Mouse (Mus musculus): Measurements from ENCODE around the gene Nat8f2. TPM values are rescaled to one million over a fixed set of nuclear protein-coding genes. Genes with fewer than 3 reads are reported as not detected.
"Not testable (repeated sequence)": the region's sequence is repeated elsewhere in the genome, so short reads cannot be mapped to it uniquely, and the experiment has no call there.

Gene Nat8f2
- polyA plus RNA-seq (2014; fragmentation: Nextera tagmentation; extraction: Ambion mirVana), result not detected in 2 replicates

DNA sequence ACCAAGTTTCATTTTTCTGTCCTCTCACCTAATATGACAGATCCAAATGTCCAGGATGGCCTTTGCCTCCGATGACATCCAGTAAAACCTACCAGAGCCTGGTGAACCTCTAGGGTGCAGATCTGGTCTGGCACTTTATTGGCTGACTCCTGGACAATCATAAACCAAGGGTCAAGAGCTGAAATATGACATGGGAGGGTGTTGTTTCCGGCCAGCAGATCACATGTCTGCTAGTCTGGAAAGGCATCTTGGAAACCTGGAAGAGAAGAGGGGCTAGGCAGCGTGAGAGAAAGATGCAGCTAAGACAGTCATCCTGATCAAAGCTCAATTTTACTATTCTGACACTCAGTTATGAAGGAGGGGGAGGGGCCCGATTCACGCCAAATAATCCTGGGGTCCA, at the start of gene Nat8f2:
TSS of gene Nat8f2 (minus strand) at position 153 of the 400 bp plus-strand sequence.
- not testable (repeated sequence) for H3K27me3 ChIP-seq (ENCODE audit: control insufficient read depth, insufficient read depth, low read length); DNase-seq (ENCODE audit: low spot score, missing footprints); H3K27ac ChIP-seq (ENCODE audit: low read depth, low read length); H3K9me3 ChIP-seq (ENCODE audit: control insufficient read depth, low read length); H3K4me3 ChIP-seq (ENCODE audit: low read depth, low read length); H3K36me3 ChIP-seq (ENCODE audit: control insufficient read depth, insufficient read depth, low read length); H3K9ac ChIP-seq (ENCODE audit: low read length); H3K4me2 ChIP-seq; H3K4me1 ChIP-seq (ENCODE audit: control insufficient read depth, insufficient read depth, low read length); ATAC-seq (ENCODE audit: low FRiP score)
- 84% methylated on average over 5 of the region's 5 CpGs for WGBS

DNA sequence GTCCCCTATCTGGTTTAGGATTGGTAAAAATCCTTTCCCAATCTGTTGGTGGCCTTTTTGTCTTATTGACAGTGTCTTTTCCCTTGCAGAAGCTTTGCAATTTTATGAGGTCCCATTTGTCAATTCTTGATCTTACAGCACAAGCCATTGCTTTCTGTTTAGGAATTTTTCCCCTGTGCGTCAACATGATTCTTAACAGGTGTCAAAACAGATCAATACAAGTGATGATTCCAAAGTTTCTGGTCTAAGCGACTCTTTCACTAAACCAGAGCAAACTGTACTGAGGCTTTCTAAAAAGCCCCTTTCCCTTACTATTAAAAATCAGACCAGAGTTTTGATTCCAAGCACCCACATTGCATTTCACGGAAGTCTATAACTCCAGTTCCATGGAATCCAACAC, 49.4 kb upstream of the Nat8f2 start:
- not testable (repeated sequence) for H3K4me1 ChIP-seq (ENCODE audit: control insufficient read depth, insufficient read depth, low read length); H3K4me3 ChIP-seq (ENCODE audit: low read depth, low read length); H3K4me2 ChIP-seq; H3K27me3 ChIP-seq (ENCODE audit: control insufficient read depth, insufficient read depth, low read length); ATAC-seq (ENCODE audit: low FRiP score); H3K36me3 ChIP-seq (ENCODE audit: control insufficient read depth, insufficient read depth, low read length); H3K9me3 ChIP-seq (ENCODE audit: control insufficient read depth, low read length); H3K9ac ChIP-seq (ENCODE audit: low read length); DNase-seq (ENCODE audit: low spot score, missing footprints); H3K27ac ChIP-seq (ENCODE audit: low read depth, low read length)
- 96% methylated on average over 3 of the region's 3 CpGs for WGBS

DNA sequence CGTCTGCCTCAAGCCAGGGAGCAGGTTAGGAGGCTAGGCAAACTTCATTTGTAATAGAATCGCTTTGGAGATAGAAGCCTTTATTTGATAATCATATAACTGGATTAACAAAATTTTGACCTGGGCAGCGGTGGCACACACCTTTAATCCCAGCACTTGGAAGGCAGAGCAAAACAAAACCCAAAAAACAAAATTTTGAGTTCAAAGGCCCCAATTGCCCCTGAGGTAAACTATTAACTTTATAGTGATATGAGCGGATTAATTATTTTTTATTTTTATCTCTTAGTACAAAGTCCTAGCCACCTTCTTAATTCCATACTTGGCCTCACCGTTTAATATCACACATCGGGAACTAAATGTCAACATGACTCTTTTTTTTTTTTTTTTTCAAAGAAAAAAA, 47.6 kb upstream of the Nat8f2 start:
- H3K36me3 ChIP-seq (ENCODE audit: control insufficient read depth, insufficient read depth, low read length), result no peaks in the 10 kb centered on the region; the same call in 1 of the 2 replicates
- 79% methylated on average over 6 of the region's 6 CpGs for WGBS
- H3K9me3 ChIP-seq (ENCODE audit: control insufficient read depth, low read length), result no peaks in the 10 kb centered on the region
- H3K9ac ChIP-seq (ENCODE audit: low read length), result peak overlapping the region; percentile 77
- peak overlapping the region; percentile 58 for H3K4me3 ChIP-seq (ENCODE audit: low read depth, low read length)
- H3K27ac ChIP-seq (ENCODE audit: low read depth, low read length), result no peak overlapping the region
- no peak for DNase-seq (ENCODE audit: low spot score, missing footprints)
- no peaks in the 10 kb centered on the region for H3K27me3 ChIP-seq (ENCODE audit: control insufficient read depth, insufficient read depth, low read length)
- peak overlapping the region; percentile 91 for H3K4me2 ChIP-seq
- no peak for ATAC-seq (ENCODE audit: low FRiP score)
- peaks cover 6% of the 10 kb centered on the region; the same call in 1 of the 2 replicates for H3K4me1 ChIP-seq (ENCODE audit: control insufficient read depth, insufficient read depth, low read length)

DNA sequence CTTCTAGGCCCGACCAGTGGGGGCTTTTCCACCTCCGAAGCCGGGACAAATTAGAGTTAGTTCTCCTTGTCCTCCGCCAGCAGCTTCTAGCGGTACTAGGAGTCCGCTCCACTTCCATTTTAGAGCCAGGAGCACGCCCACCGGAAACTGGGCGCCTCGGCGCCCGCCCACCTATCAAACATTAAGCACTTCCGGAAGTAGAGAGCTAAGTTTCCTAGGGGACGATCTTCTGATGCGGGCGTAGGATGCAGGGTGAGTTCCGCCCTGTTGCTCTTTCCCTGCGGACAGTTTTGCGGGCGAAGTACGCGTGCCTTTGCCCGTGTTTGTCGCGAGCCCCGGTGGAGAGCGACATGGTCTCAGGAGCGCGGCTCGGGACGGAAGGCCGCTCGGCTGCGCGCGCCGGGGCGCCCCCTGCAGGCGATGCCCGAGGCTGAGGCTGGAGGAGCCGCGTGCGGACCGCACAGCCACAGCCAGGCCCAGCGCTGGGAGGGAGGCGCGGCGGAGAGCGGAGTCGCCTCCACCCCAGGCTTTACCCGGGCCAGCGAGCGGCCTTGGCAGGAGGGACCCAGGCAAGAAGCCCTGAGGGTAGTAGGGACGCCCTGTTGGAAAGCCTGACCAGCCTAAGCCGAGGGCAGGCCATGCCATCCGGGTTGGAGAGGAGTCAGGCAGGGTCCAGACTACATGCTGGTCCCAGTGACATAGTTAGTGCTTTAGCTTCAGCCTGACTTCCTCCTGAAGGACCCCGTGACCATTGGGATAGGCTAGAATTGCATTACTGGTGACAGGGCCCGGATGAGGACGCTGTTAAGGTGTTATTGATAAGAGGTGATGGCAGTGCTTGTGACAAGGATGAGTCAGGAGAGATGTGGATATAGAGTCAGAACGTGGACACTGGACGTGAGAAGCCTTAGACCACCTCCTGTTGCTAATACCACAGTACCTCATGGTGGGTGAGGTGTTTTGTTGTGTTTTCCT, 46.9 kb upstream of the Nat8f2 start, which contains the start of gene Nat8f1:
TSS of gene Nat8f1 (minus strand) at position 149 of the 975 bp plus-strand sequence.
- peak within 1 kb of the TSS; percentile 63 for H3K27ac ChIP-seq (ENCODE audit: low read depth, low read length)
- DNase-seq (ENCODE audit: low spot score, missing footprints), result peak; percentile 99
- H3K27me3 ChIP-seq (ENCODE audit: control insufficient read depth, insufficient read depth, low read length); H3K9me3 ChIP-seq (ENCODE audit: control insufficient read depth, low read length); H3K36me3 ChIP-seq (ENCODE audit: control insufficient read depth, insufficient read depth, low read length); H3K4me1 ChIP-seq (ENCODE audit: control insufficient read depth, insufficient read depth, low read length): not testable (repeated sequence)
- H3K4me2 ChIP-seq, result peak within 1 kb of the TSS; percentile 91
- ATAC-seq (ENCODE audit: low FRiP score), result peak; percentile 98
- peak within 1 kb of the TSS; percentile 77 for H3K9ac ChIP-seq (ENCODE audit: low read length)
- peak within 1 kb of the TSS; percentile 58 for H3K4me3 ChIP-seq (ENCODE audit: low read depth, low read length)
- under 1% methylated on average over 60 of the region's 61 CpGs for WGBS

DNA sequence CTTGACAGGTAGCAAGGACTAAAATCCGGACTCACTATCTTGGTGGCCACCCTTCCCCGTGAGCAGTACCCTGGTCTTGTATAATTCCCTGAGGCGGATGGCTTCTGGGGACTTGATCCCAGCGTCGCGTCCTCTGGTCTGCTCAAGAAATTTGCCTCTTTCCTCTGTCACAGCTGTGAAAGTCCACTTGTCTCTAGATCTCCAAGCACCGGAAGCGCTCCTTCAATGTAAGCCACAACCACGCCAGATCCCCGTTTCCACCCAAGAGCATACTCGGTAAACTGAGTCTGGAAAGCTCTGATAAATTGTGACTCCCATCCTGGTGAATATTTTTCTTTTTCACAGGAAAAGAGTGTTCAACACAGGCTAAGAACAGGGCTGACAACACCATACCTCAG, 46.2 kb upstream of the Nat8f2 start:
- Histone ChIP-seq H3K4me3 (ENCODE audit: low read depth, low read length) (peak overlapping the region; percentile 58), H3K36me3 (ENCODE audit: control insufficient read depth, insufficient read depth, low read length) (no peaks in the 10 kb centered on the region), H3K9me3 (ENCODE audit: control insufficient read depth, low read length) (no peaks in the 10 kb centered on the region), H3K9ac (ENCODE audit: low read length) (peak overlapping the region; percentile 77), H3K27me3 (ENCODE audit: control insufficient read depth, insufficient read depth, low read length) (no peaks in the 10 kb centered on the region), H3K4me1 (ENCODE audit: control insufficient read depth, insufficient read depth, low read length) (peaks cover 6% of the 10 kb centered on the region; the same call in 1 of the 2 replicates), H3K27ac (ENCODE audit: low read depth, low read length) (peak overlapping the region; percentile 30; the same call in 1 of the 2 replicates), H3K4me2 (peak overlapping the region; percentile 91)
- DNase-seq (ENCODE audit: low spot score, missing footprints) (no peak), ATAC-seq (ENCODE audit: low FRiP score) (no peak; the same call in 1 of the 2 replicates)
- 6% methylated on average over 11 of the region's 11 CpGs for WGBS

DNA sequence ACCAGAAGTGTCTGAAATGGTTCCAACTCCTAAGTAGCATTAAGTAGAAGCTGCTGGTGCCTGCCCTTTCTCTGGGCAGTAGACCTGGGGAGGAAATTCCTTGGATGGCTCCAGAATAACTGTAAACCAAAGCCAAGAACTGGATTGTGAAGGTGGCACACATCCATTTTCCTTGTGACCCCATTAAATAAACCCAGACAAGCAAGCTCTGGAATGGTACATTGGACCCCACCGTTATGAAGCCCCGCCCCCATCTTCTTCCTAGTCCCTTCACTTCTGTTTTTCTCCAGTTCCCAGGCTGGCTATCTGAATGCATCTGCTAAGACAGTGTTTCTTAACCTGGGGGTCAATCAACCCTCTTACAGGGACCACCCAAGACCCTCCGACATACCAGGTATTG, 42.6 kb upstream of the Nat8f2 start, which contains the start of gene Tprkb:
TSS of gene Tprkb (plus strand) at position 279 of the 400 bp plus-strand sequence.
- Histone ChIP-seq H3K27ac (ENCODE audit: low read depth, low read length) (no peak within 1 kb of the TSS), H3K4me2 (no peak within 1 kb of the TSS), H3K4me3 (ENCODE audit: low read depth, low read length) (no peak within 1 kb of the TSS), H3K4me1 (ENCODE audit: control insufficient read depth, insufficient read depth, low read length) (peaks cover 6% of the 10 kb centered on the region; the same call in 1 of the 2 replicates), H3K27me3 (ENCODE audit: control insufficient read depth, insufficient read depth, low read length) (no peaks in the 10 kb centered on the region), H3K9ac (ENCODE audit: low read length) (no peak within 1 kb of the TSS), H3K9me3 (ENCODE audit: control insufficient read depth, low read length) (no peaks in the 10 kb centered on the region), H3K36me3 (ENCODE audit: control insufficient read depth, insufficient read depth, low read length) (no peaks in the 10 kb centered on the region)
- 89% methylated on average over 3 of the region's 3 CpGs for WGBS
- DNase-seq (ENCODE audit: low spot score, missing footprints) (no peak), ATAC-seq (ENCODE audit: low FRiP score) (no peak)

DNA sequence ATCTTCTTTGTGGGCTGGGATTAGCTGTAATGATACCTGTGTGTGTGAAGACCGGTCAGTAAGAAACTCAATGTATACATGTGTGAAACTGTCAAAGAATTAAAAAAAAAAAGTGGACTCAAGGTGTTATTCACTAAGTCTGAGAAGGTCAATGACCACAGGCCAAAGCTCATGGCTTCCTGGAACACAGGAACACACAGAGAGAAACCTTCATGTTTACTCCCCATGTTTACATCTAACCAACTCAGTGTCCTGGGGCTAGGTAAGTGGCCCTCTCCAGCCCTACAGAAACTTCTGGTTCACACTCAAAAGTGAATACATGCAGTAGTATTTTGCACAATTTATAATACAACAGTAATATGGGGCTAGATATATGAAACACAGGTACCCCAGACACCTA, 40.7 kb upstream of the Nat8f2 start:
- no peaks in the 10 kb centered on the region for H3K27me3 ChIP-seq (ENCODE audit: control insufficient read depth, insufficient read depth, low read length)
- no peak overlapping the region for H3K4me2 ChIP-seq
- no peak for ATAC-seq (ENCODE audit: low FRiP score)
- H3K4me1 ChIP-seq (ENCODE audit: control insufficient read depth, insufficient read depth, low read length), result 0 out of 2 replicates have a peak, but pooled peaks cover under 1% of the 10 kb centered on the region
- H3K9me3 ChIP-seq (ENCODE audit: control insufficient read depth, low read length), result no peaks in the 10 kb centered on the region
- H3K36me3 ChIP-seq (ENCODE audit: control insufficient read depth, insufficient read depth, low read length), result no peaks in the 10 kb centered on the region
- DNase-seq (ENCODE audit: low spot score, missing footprints), result no peak
- H3K27ac ChIP-seq (ENCODE audit: low read depth, low read length), result no peak overlapping the region
- H3K9ac ChIP-seq (ENCODE audit: low read length), result no peak overlapping the region
- H3K4me3 ChIP-seq (ENCODE audit: low read depth, low read length), result no peak overlapping the region
- 84% methylated on average over 1 of the region's 1 CpGs for WGBS

DNA sequence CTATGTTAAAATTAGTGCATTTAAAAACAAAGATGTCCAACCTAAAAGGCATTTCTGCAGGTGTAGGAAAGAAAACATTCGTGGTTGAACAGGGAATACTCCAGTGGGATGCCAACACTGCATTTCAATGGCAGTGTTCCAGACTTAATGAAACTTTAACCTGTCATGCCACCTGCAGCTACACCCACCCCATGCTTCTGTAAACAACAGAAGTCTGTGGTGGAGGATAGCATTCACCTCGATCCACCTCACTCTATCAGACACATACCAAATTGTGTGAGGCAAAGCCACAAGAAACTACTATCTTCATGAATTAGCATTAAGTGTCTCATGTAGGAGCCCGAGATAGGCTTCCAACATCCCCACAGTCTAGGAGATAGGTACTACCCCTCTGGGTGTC, 39.4 kb upstream of the Nat8f2 start:
- H3K27me3 ChIP-seq (ENCODE audit: control insufficient read depth, insufficient read depth, low read length), result no peaks in the 10 kb centered on the region
- H3K9ac ChIP-seq (ENCODE audit: low read length), result no peak overlapping the region
- H3K27ac ChIP-seq (ENCODE audit: low read depth, low read length), result no peak overlapping the region
- H3K4me1 ChIP-seq (ENCODE audit: control insufficient read depth, insufficient read depth, low read length), result no peaks in the 10 kb centered on the region
- no peak for ATAC-seq (ENCODE audit: low FRiP score)
- H3K9me3 ChIP-seq (ENCODE audit: control insufficient read depth, low read length), result no peaks in the 10 kb centered on the region
- H3K4me2 ChIP-seq, result no peak overlapping the region
- H3K36me3 ChIP-seq (ENCODE audit: control insufficient read depth, insufficient read depth, low read length), result no peaks in the 10 kb centered on the region
- no peak for DNase-seq (ENCODE audit: low spot score, missing footprints)
- H3K4me3 ChIP-seq (ENCODE audit: low read depth, low read length), result no peak overlapping the region
- 73% methylated on average over 3 of the region's 3 CpGs for WGBS

DNA sequence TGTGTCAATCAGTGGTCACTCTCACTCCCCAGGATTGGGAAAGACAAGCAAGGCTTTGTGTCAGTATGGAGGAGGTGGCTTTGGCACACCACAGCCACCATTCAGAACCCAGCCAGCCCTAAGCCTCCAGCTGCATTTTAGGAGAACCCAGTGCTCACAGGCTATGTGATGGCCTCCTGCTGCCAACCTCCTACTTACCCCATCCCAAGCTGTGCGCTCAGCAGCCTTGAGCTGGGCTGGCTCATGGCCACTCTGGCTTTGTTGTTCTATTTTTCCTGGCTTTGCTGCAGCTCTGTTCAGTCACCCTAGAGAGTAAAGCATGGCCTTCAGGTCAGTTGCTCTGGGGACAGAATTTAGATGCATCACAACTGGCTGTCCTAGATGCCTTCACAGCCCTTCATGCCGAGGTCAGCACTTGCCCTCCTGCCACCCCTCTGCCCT, 38.0 kb upstream of the Nat8f2 start:
- not testable (repeated sequence) for ATAC-seq (ENCODE audit: low FRiP score); H3K4me1 ChIP-seq (ENCODE audit: control insufficient read depth, insufficient read depth, low read length); H3K9ac ChIP-seq (ENCODE audit: low read length); H3K4me3 ChIP-seq (ENCODE audit: low read depth, low read length); H3K27ac ChIP-seq (ENCODE audit: low read depth, low read length); H3K36me3 ChIP-seq (ENCODE audit: control insufficient read depth, insufficient read depth, low read length); H3K4me2 ChIP-seq; H3K9me3 ChIP-seq (ENCODE audit: control insufficient read depth, low read length); DNase-seq (ENCODE audit: low spot score, missing footprints); H3K27me3 ChIP-seq (ENCODE audit: control insufficient read depth, insufficient read depth, low read length)
- WGBS, result 69% methylated on average over 2 of the region's 2 CpGs
